In the genomic region with DNA sequence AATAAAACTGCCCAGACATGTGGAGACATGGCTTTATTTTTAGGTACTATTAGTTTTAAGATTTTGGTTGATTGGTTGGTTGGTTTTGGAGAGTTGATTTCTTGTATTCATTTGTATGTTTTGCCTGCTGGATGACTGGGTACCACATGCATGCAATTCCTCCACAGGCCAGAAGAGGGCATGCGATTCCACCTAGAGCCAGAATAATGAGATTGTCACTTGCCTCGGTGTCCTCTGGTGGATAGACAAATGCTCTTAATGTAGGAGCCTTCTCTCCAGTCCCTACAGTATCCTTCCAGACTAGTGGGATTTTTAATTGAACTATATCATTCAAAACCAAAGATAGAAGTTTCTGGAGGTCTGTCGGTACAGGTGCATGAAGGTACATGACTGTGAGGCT, we compare ENCODE assay signal across 8 mouse cellular contexts.
DNase-seq lines count a peak whose midpoint lies in the region; ATAC-seq and TF ChIP-seq lines count a peak whose summit lies in the region.

No protein-coding gene starts in this region.

- no peaks in the 10 kb centered on the region for H3K4me1 ChIP-seq in heart, adult 2 months (ENCODE audit: control insufficient read depth, insufficient read depth, low read length)
- H3K4me1 ChIP-seq in heart, embryonic 12.5 days (replicated peaks), result no peaks in the 10 kb centered on the region
- no peaks in the 10 kb centered on the region for H3K4me1 ChIP-seq in G1E (ENCODE audit: insufficient read depth, low read depth, low read length)
- no peaks in the 10 kb centered on the region for H3K4me1 ChIP-seq in neural tube, embryonic 11.5 days (ENCODE audit: control insufficient read depth, insufficient read depth, low read length)

- no peak for ATAC-seq in heart, embryonic 12.5 days (ENCODE audit: insufficient number of reproducible peaks, low FRiP score)
- ATAC-seq in G1E (ENCODE audit: extremely low read depth, insufficient number of reproducible peaks, low FRiP score, poor library complexity, severe bottlenecking), result no peak
- peak; percentile 63; the same call in 1 of the 2 replicates for ATAC-seq in neural tube, embryonic 11.5 days (ENCODE audit: insufficient read depth, low FRiP score, low TSS enrichment)

- H3K4me3 ChIP-seq in heart, adult 2 months, result no peak overlapping the region
- no peak overlapping the region for H3K4me3 ChIP-seq in heart, embryonic 12.5 days
- no peak overlapping the region for H3K4me3 ChIP-seq in G1E (ENCODE audit: low read depth, low read length)
- H3K4me3 ChIP-seq in neural tube, embryonic 11.5 days (ENCODE audit: low read depth, low read length), result no peak overlapping the region

- WGBS in heart, adult 2 months, result 41% methylated on average over 3 of the region's 3 CpGs
- 32% methylated on average over 3 of the region's 3 CpGs for WGBS in heart, embryonic 12.5 days
- 43% methylated on average over 3 of the region's 3 CpGs for WGBS in neural tube, embryonic 11.5 days

- intact Hi-C loops in heart, adult 2 months (cut with DNase I), result no loop called here

- DNase-seq in heart, adult 2 months, result no peak
- no peak for DNase-seq in G1E (ENCODE audit: low spot score)
- peak; percentile 82 to 84 for DNase-seq in cerebellum, postnatal 14 days
- peak; percentile 41 to 75 for DNase-seq in frontal cortex, postnatal 36 days (ENCODE audit: low spot score in 2 of 2)
- DNase-seq in left cerebral cortex, adult 11 months (ENCODE audit: low spot score), result peak; percentile 39
- peak; percentile 39 for DNase-seq in neural tube, embryonic 11.5 days (ENCODE audit: low spot score)
- DNase-seq in urinary bladder, postnatal 4 days (ENCODE audit: low spot score in 2 of 2), result no peak

- H3K4me2 ChIP-seq in heart, embryonic 12.5 days, result no peak overlapping the region
- H3K4me2 ChIP-seq in neural tube, embryonic 11.5 days (ENCODE audit: low read depth), result no peak overlapping the region

- H3K9me3 ChIP-seq in heart, embryonic 12.5 days (replicated peaks), result no peaks in the 10 kb centered on the region
- H3K9me3 ChIP-seq in G1E (replicated peaks), result peaks cover 7% of the 10 kb centered on the region; the same call in 1 of the 2 replicates
- H3K9me3 ChIP-seq in neural tube, embryonic 11.5 days (ENCODE audit: control insufficient read depth, low read length), result no peaks in the 10 kb centered on the region

- no peak for TF ChIP-seq EP300 in heart, adult 2 months (IDR thresholded peaks at IDR 0.05; ENCODE audit: insufficient read depth, low read depth, low read length)

- no peaks in the 10 kb centered on the region for H3K27me3 ChIP-seq in heart, adult 2 months (ENCODE audit: control insufficient read depth, insufficient read depth, low read length)
- no peaks in the 10 kb centered on the region for H3K27me3 ChIP-seq in heart, embryonic 12.5 days (replicated peaks)
- H3K27me3 ChIP-seq in G1E (ENCODE audit: insufficient read depth, low read length), result no peaks in the 10 kb centered on the region
- no peaks in the 10 kb centered on the region for H3K27me3 ChIP-seq in neural tube, embryonic 11.5 days (ENCODE audit: control insufficient read depth, insufficient read depth, low read length)

- TF ChIP-seq POLR2A in heart, adult 2 months (IDR thresholded peaks at IDR 0.05; ENCODE audit: insufficient read depth, low read depth, low read length), result no peak

- H3K79me2 ChIP-seq in heart, adult 2 months (replicated peaks; ENCODE audit: control insufficient read depth, insufficient read depth, low read length), result no peaks in the 10 kb centered on the region

- no peak overlapping the region for H3K9ac ChIP-seq in heart, adult 2 months (ENCODE audit: low read depth, low read length)
- no peak overlapping the region for H3K9ac ChIP-seq in heart, embryonic 12.5 days
- no peak overlapping the region for H3K9ac ChIP-seq in neural tube, embryonic 11.5 days (ENCODE audit: low read length)

- TF ChIP-seq CTCF in heart, adult 2 months (IDR thresholded peaks at IDR 0.05), result peak; percentile 57
- peak; percentile 43 for TF ChIP-seq CTCF in G1E (IDR thresholded peaks at IDR 0.05; ENCODE audit: low read depth, low read length)

- no peak overlapping the region for H3K27ac ChIP-seq in heart, adult 2 months
- H3K27ac ChIP-seq in heart, embryonic 12.5 days (ENCODE audit: poor library complexity, severe bottlenecking), result no peak overlapping the region
- H3K27ac ChIP-seq in neural tube, embryonic 11.5 days (ENCODE audit: low read depth, low read length), result no peak overlapping the region

- no peaks in the 10 kb centered on the region for H3K36me3 ChIP-seq in heart, adult 2 months (ENCODE audit: control insufficient read depth, insufficient read depth, low read length)
- no peaks in the 10 kb centered on the region for H3K36me3 ChIP-seq in heart, embryonic 12.5 days
- no peaks in the 10 kb centered on the region for H3K36me3 ChIP-seq in G1E (replicated peaks)
- no peaks in the 10 kb centered on the region for H3K36me3 ChIP-seq in neural tube, embryonic 11.5 days (ENCODE audit: control insufficient read depth, insufficient read depth, low read length)

Comparison
In these comparisons a context has a peak if more than half of its experiments do, and no peak if none do; other contexts are left out.
1. DNase-seq: peak in cerebellum, postnatal 14 days (2 of 2), frontal cortex, postnatal 36 days (2 of 2), left cerebral cortex, adult 11 months (single experiment) and neural tube, embryonic 11.5 days (single experiment); none in heart, adult 2 months (0 of 2), G1E (single experiment) and urinary bladder, postnatal 4 days (0 of 2).